Mouse (Mus musculus): ENCODE results near the gene Usmg5. TPM values are rescaled to one million over a fixed set of nuclear protein-coding genes. Genes with fewer than 3 reads are reported as not detected.

The Usmg5 gene
- total and polyA plus RNA-seq, 2 experiments from 2014 or later, result 786 to 2,037 TPM

DNA sequence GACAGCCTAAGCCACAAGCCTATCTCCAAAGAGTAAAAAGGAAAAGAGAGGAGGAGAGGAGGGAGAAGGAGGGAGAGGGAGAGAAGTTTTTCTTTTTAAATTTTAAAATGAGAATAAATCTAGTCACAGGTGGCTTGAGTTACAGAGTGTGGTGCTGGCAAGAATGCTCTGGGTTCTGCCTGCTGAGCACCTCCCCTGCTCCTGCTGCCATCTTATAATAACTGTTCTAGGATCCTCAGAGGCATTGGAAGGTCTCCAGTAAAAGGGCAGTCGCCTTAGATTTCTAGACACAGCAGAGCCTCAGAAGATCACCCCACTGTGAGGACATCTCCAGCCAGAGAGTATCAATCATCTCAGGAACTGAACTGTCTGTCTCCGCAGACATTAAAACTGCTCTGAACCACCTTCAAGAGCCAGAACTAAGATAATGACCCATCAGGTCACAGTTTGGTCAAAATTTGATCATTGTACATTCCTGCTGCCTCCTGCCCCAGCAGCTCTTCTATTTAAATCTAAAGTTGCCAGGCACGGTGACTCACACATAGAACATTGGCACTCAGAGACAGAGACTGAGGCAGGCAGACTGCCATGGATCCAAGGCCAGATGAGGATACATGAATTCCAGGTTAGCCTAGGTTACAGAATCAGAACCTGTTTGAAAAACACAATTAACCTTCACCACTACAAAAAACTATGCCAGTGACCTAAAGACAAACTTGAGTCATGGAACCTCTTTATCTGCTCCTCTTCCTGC is 49.5 kb downstream of the Usmg5 start:
- H3K9ac ChIP-seq (replicated peaks; ENCODE audit: low read length, poor library complexity, severe bottlenecking), result no peak overlapping the region
- no peak overlapping the region for H3K4me2 ChIP-seq (ENCODE audit: low read depth, low read length, poor library complexity, severe bottlenecking)
- no peaks in the 10 kb centered on the region for H3K4me1 ChIP-seq (ENCODE audit: insufficient read depth, low read length)
- no peaks in the 10 kb centered on the region for H3K27me3 ChIP-seq (ENCODE audit: insufficient read depth, low read length)
- 94% methylated on average over 3 of the region's 3 CpGs for WGBS
- H3K27ac ChIP-seq (ENCODE audit: low read depth, low read length), result no peak overlapping the region
- DNase-seq (ENCODE audit: low spot score) (no peak), ATAC-seq (ENCODE audit: low FRiP score) (no peak)
- peaks cover 29% of the 10 kb centered on the region for H3K36me3 ChIP-seq (ENCODE audit: insufficient read depth, low read length)
- TF ChIP-seq CTCF (IDR thresholded peaks at IDR 0.05), result no peak
- H3K4me3 ChIP-seq (ENCODE audit: low read depth, low read length), result no peak overlapping the region
- H3K9me3 ChIP-seq (ENCODE audit: low read length), result no peaks in the 10 kb centered on the region

DNA sequence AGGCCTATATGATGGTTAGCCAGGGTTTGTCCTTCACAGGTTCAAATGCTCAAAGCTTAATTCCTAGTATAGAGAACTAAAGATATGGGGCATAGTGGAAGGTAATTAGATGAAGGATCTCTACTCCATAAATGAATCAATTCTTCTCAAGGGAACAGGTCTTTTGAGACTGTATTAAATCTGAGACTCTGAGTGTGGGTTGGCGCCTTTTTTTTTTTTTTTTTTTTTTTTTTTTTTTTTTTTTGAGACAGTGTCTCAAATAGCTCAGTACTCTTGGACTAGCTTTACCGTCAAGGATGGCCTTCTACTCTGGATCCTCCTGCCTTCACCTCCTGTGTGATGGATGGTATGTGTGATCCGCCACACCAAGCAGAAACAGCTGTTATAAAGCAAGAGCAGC is 53.9 kb downstream of the Usmg5 start:
- peaks cover 28% of the 10 kb centered on the region for H3K36me3 ChIP-seq (ENCODE audit: insufficient read depth, low read length)

DNA sequence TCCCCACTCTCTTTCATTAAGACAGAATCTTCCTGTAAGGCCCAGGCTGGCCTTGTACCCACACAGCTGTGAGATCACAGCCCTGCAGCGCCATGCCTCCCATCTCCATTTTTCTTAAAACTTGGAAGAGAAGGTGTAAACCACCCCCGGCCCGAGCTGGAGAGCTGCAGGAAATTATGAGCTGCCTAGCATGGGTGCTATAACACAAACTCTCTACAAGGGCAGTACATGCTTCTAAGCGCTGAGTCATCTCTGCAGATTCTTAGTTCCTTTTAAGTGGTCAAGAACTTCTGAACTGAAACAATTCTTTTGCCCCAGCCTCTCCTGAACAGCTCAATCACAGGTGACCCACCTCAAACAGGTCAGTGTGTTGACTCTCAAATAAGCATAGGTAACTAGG is 55.5 kb downstream of the Usmg5 start:
- 89% methylated on average over 4 of the region's 4 CpGs for WGBS
- ATAC-seq (ENCODE audit: low FRiP score) (no peak), DNase-seq (ENCODE audit: low spot score) (no peak)
- Histone ChIP-seq H3K9me3 (ENCODE audit: low read length) (no peaks in the 10 kb centered on the region), H3K4me2 (ENCODE audit: low read depth, low read length, poor library complexity, severe bottlenecking) (no peak overlapping the region), H3K36me3 (ENCODE audit: insufficient read depth, low read length) (peaks cover 21% of the 10 kb centered on the region), H3K9ac (replicated peaks; ENCODE audit: low read length, poor library complexity, severe bottlenecking) (no peak overlapping the region), H3K27ac (ENCODE audit: low read depth, low read length) (no peak overlapping the region), H3K27me3 (ENCODE audit: insufficient read depth, low read length) (no peaks in the 10 kb centered on the region), H3K4me1 (ENCODE audit: insufficient read depth, low read length) (no peaks in the 10 kb centered on the region), H3K4me3 (ENCODE audit: low read depth, low read length) (no peak overlapping the region)
- no peak for TF ChIP-seq CTCF (IDR thresholded peaks at IDR 0.05)

More for the DNA sequence above, 53.9 kb downstream of the Usmg5 start:
- WGBS, result 92% methylated on average over 3 of the region's 3 CpGs
- Histone ChIP-seq H3K27me3 (ENCODE audit: insufficient read depth, low read length) (no peaks in the 10 kb centered on the region), H3K9ac (replicated peaks; ENCODE audit: low read length, poor library complexity, severe bottlenecking) (no peak overlapping the region), H3K9me3 (ENCODE audit: low read length) (no peaks in the 10 kb centered on the region), H3K4me3 (ENCODE audit: low read depth, low read length) (no peak overlapping the region), H3K4me1 (ENCODE audit: insufficient read depth, low read length) (no peaks in the 10 kb centered on the region), H3K27ac (ENCODE audit: low read depth, low read length) (no peak overlapping the region), H3K4me2 (ENCODE audit: low read depth, low read length, poor library complexity, severe bottlenecking) (no peak overlapping the region)
- ATAC-seq (ENCODE audit: low FRiP score), result no peak
- no peak for DNase-seq (ENCODE audit: low spot score)
- no peak for TF ChIP-seq CTCF (IDR thresholded peaks at IDR 0.05)

Other genes starting within 250 kb of the Usmg5 start
- gene Ina, start 75.9 kb downstream of the Usmg5 start, total RNA-seq (2014; rRNA removed), result 229 and 248 TPM in 2 replicates
- gene Ina, start 75.9 kb downstream of the Usmg5 start, polyA plus RNA-seq (2015; fragmentation: Nextera tagmentation; extraction: Ambion mirVana), result 294 and 310 TPM in 2 replicates
- 64.1 and 68.1 TPM in 2 replicates for gene Nt5c2, start 75.5 kb downstream of the Usmg5 start, total RNA-seq (2014; rRNA removed)
- 81.8 and 83.0 TPM in 2 replicates for gene Nt5c2, start 75.5 kb downstream of the Usmg5 start, polyA plus RNA-seq (2015; fragmentation: Nextera tagmentation; extraction: Ambion mirVana)
- 26.3 and 29.2 TPM in 2 replicates for gene Pcgf6, start 39.7 kb downstream of the Usmg5 start, total RNA-seq (2014; rRNA removed)
- 21.8 and 23.6 TPM in 2 replicates for gene Pcgf6, start 39.7 kb downstream of the Usmg5 start, polyA plus RNA-seq (2015; fragmentation: Nextera tagmentation; extraction: Ambion mirVana)
- gene Taf5, start 22.9 kb downstream of the Usmg5 start, total RNA-seq (2014; rRNA removed), result 8.6 and 10.8 TPM in 2 replicates
- gene Taf5, start 22.9 kb downstream of the Usmg5 start, polyA plus RNA-seq (2015; fragmentation: Nextera tagmentation; extraction: Ambion mirVana), result 2.9 and 3.0 TPM in 2 replicates
- gene Pdcd11, start 121 bp upstream of the Usmg5 start, total RNA-seq (2014; rRNA removed), result 10.9 and 11.0 TPM in 2 replicates
- 3.4 and 3.8 TPM in 2 replicates for gene Pdcd11, start 121 bp upstream of the Usmg5 start, polyA plus RNA-seq (2015; fragmentation: Nextera tagmentation; extraction: Ambion mirVana)
- 0.77 and 0.80 TPM in 2 replicates for gene Calhm2, start 47.6 kb upstream of the Usmg5 start, total RNA-seq (2014; rRNA removed)
- 0.80 and 1.0 TPM in 2 replicates for gene Calhm2, start 47.6 kb upstream of the Usmg5 start, polyA plus RNA-seq (2015; fragmentation: Nextera tagmentation; extraction: Ambion mirVana)
- gene Calhm1, start 53.6 kb upstream of the Usmg5 start, total RNA-seq (2014; rRNA removed), result not detected in 2 replicates
- gene Calhm1, start 53.6 kb upstream of the Usmg5 start, polyA plus RNA-seq (2015; fragmentation: Nextera tagmentation; extraction: Ambion mirVana), result not detected in 2 replicates
- gene Calhm3, start 67.1 kb upstream of the Usmg5 start, total RNA-seq (2014; rRNA removed), result 0.33 TPM in 1 of 2 replicates, not detected in the other
- gene Calhm3, start 67.1 kb upstream of the Usmg5 start, polyA plus RNA-seq (2015; fragmentation: Nextera tagmentation; extraction: Ambion mirVana), result 0.22 TPM in 1 of 2 replicates, not detected in the other
- gene Neurl1a, start 88.2 kb upstream of the Usmg5 start, total RNA-seq (2014; rRNA removed), result 66.9 and 82.4 TPM in 2 replicates
- 16.2 and 16.8 TPM in 2 replicates for gene Neurl1a, start 88.2 kb upstream of the Usmg5 start, polyA plus RNA-seq (2015; fragmentation: Nextera tagmentation; extraction: Ambion mirVana)